In genomic region chr13:108044222-108044941, GRCm38 (mm10) we compare ENCODE assay signal across 8 mouse cellular contexts. TPM values are rescaled to one million over a fixed set of nuclear protein-coding genes. Genes with fewer than 3 reads are reported as not detected.
DNase-seq lines count a peak whose midpoint lies in the region; ATAC-seq and TF ChIP-seq lines count a peak whose summit lies in the region.

Gene Smim15 (plus strand): TSS chr13:108044446.

- no peaks in the 10 kb centered on the region for H3K9me3 ChIP-seq in hindbrain, embryonic 11.5 days (ENCODE audit: control insufficient read depth, low read length)
- no peaks in the 10 kb centered on the region for H3K9me3 ChIP-seq in lung, postnatal 0 days (ENCODE audit: low read length)

- peak within 1 kb of the TSS; percentile 91 for H3K4me3 ChIP-seq in hindbrain, embryonic 11.5 days (ENCODE audit: low read depth, low read length)
- peak within 1 kb of the TSS; percentile 97 for H3K4me3 ChIP-seq in lung, postnatal 0 days (ENCODE audit: low read depth, low read length)

- WGBS in hindbrain, embryonic 11.5 days: under 1% methylated on average over 49 of the region's 71 CpGs
- 0% methylated on average over 60 of the region's 71 CpGs for WGBS in lung, postnatal 0 days

- peaks cover 5% of the 10 kb centered on the region; the same call in 1 of the 2 replicates for H3K4me1 ChIP-seq in hindbrain, embryonic 11.5 days (replicated peaks; ENCODE audit: control insufficient read depth, insufficient read depth, low read length)
- peaks cover 17% of the 10 kb centered on the region; the same call in 1 of the 2 replicates for H3K4me1 ChIP-seq in lung, postnatal 0 days (ENCODE audit: insufficient read depth, low read depth, low read length)

- no peak for TF ChIP-seq CTCF in Patski (IDR thresholded peaks at IDR 0.05)
- no peak for TF ChIP-seq CTCF in lung, postnatal 0 days (IDR thresholded peaks at IDR 0.05)

- CTCF ChIA-PET in Patski (lab: Charles Lee): interaction anchor here (1.0 to 1.3 kb wide), 2 partner anchors 153 to 583 kb away, joined by 3 to 4 read pairs; no protein-coding TSS in a partner anchor

- peak; percentile 52 for TF ChIP-seq EP300 in lung, postnatal 0 days (IDR thresholded peaks at IDR 0.05)

- H3K27ac ChIP-seq in hindbrain, embryonic 11.5 days (ENCODE audit: low read depth, low read length): peak within 1 kb of the TSS; percentile 85
- H3K27ac ChIP-seq in lung, postnatal 0 days (ENCODE audit: low read length): peak within 1 kb of the TSS; percentile 99

- H3K27me3 ChIP-seq in Patski: peaks cover 11% of the 10 kb centered on the region
- H3K27me3 ChIP-seq in hindbrain, embryonic 11.5 days (ENCODE audit: control insufficient read depth, insufficient read depth, low read length): no peaks in the 10 kb centered on the region
- H3K27me3 ChIP-seq in lung, postnatal 0 days (replicated peaks; ENCODE audit: insufficient read depth, low read length): no peaks in the 10 kb centered on the region

- H3K9ac ChIP-seq in hindbrain, embryonic 11.5 days (ENCODE audit: low read depth, low read length): peak within 1 kb of the TSS; percentile 96
- H3K9ac ChIP-seq in lung, postnatal 0 days (replicated peaks; ENCODE audit: low read depth): peak within 1 kb of the TSS; percentile 95

- in situ Hi-C loops in Patski (cut with MboI; ENCODE audit: low pct_unique_long_range_greater_than_20kb): loop anchor here (5.0 to 10.0 kb wide), 3 partner anchors 152 to 720 kb away; no protein-coding TSS in a partner anchor

- H3K36me3 ChIP-seq in hindbrain, embryonic 11.5 days (ENCODE audit: control insufficient read depth, insufficient read depth, low read length): no peaks in the 10 kb centered on the region
- H3K36me3 ChIP-seq in lung, postnatal 0 days (ENCODE audit: insufficient read depth, low read length): no peaks in the 10 kb centered on the region

- H3K4me2 ChIP-seq in hindbrain, embryonic 11.5 days (replicated peaks; ENCODE audit: low read depth, low read length): peak within 1 kb of the TSS; percentile 76
- peak within 1 kb of the TSS; percentile 80 for H3K4me2 ChIP-seq in lung, postnatal 0 days (replicated peaks; ENCODE audit: low read depth, low read length)

- POLR2A ChIA-PET in Patski (lab: Charles Lee): interaction anchor here (0.6 to 1.0 kb wide), 2 partner anchors 153 to 363 kb away, joined by 3 to 4 read pairs; no protein-coding TSS in a partner anchor

- peak; percentile 91 for ATAC-seq in Patski
- peak; percentile 96 for ATAC-seq in hindbrain, embryonic 11.5 days (ENCODE audit: low FRiP score)
- peak; percentile 96 for ATAC-seq in lung, postnatal 0 days

- DNase-seq in Patski (ENCODE audit: low read depth, low spot score): peak; percentile 22
- peak; percentile 94 to 96 for DNase-seq in cerebellum, postnatal 10 days
- DNase-seq in frontal cortex, postnatal 10 days (ENCODE audit: low spot score in 2 of 2): peak; percentile 79 to 87
- DNase-seq in hindbrain, embryonic 11.5 days (ENCODE audit: low spot score): peak; percentile 96
- DNase-seq in layer of hippocampus, postnatal 10 days (ENCODE audit: low spot score in 2 of 2): peak; percentile 83 to 90
- peak; percentile 94 for DNase-seq in lung, postnatal 0 days (ENCODE audit: low spot score)
- DNase-seq in ovary, postnatal 10 days (ENCODE audit: low spot score): peak; percentile 82
- DNase-seq in thymus, postnatal 10 days (ENCODE audit: low spot score in 2 of 2): peak; percentile 78 to 83

RNA-seq across cellular contexts. Expression of gene Smim15, which starts in this region (rescaled TPM):
- polyA plus RNA-seq in Patski (2021): 69.3 TPM
- 66.2 and 69.8 TPM in 2 replicates for polyA plus RNA-seq in hindbrain, embryonic 11.5 days (2014; fragmentation: Nextera tagmentation; extraction: Ambion mirVana)
- 10 to 100 TPM; 41.5 to 50.8 TPM for total RNA-seq in layer of hippocampus, postnatal 10 days (2021)
- 65.7 and 68.2 TPM in 2 replicates for polyA plus RNA-seq in lung, postnatal 0 days (2015; fragmentation: Nextera tagmentation; extraction: Ambion mirVana)

Comparison
In these comparisons a context has a peak if more than half of its experiments do, and no peak if none do; other contexts are left out.
1. Peak in every context shown above with its lines: DNase-seq, ATAC-seq, H3K4me3 ChIP-seq and H3K27ac ChIP-seq.
2. DNase-seq: peak in every context shown above with its lines; median percentile 96 in hindbrain, embryonic 11.5 days; 95 in cerebellum, postnatal 10 days; 94 in lung, postnatal 0 days; 86 in layer of hippocampus, postnatal 10 days; 83 in frontal cortex, postnatal 10 days; 82 in ovary, postnatal 10 days; 80 in thymus, postnatal 10 days; 22 in Patski.